Comparison of ENCODE assay signal across 7 mouse cellular contexts in the genomic region with DNA sequence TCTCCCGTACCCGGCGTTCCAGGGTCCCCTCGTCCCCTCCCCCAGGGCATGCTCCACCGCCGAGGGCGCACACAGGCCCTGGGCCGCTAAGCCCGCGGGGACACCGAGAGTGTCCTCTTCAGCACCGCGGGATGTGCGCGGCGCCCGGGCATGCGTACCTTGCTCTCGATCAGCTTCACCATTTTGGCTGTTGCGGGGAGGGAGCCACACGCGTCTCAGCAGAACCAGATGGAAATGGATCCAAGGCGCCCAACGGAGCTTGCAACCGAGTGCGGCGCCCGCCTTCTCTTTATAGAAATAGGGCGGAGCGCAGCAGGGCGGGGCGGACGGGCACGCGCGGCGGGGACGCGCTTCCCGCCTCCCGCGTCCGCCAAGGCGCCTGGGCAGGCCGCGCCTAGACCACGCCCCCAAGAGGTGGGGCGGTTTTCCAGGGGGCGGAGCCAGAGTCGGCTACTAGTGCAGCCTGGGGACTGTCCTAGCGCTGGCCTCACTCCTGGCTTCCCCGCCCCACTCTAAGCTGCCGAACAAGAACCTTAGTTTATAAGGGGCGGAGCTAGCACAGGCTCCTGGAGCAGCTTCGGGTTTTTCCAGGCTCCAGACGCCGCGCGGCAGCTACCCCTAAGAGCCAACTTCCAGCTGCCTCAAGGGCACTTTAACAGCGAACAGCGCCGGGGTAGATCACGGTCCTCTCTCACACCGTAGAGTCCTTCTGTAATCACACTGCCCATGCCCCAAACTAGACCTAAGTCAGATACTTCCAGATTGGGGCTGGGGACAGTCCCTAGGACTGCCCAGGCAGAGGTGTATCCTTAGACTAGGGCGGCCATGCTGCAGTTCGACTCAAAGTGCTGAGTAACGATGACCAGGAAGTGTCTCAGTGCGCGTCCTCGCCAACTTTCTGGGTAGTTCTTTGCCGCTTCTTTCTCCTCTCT. TPM values are rescaled to one million over a fixed set of nuclear protein-coding genes. Genes with fewer than 3 reads are reported as not detected.
A peak's percentile ranks its signal among the peaks of the same experiment; 100 is the strongest.
DNase-seq lines count a peak whose midpoint lies in the region; ATAC-seq lines count a peak whose summit lies in the region.

A gene (minus strand): TSS at position 383 of the 932 bp plus-strand sequence.

- H3K4me1 ChIP-seq in intestine, embryonic 15.5 days (replicated peaks): peaks cover 14% of the 10 kb centered on the region
- H3K4me1 ChIP-seq in midbrain, embryonic 10.5 days: peaks cover 33% of the 10 kb centered on the region

- peak; percentile 99 for DNase-seq in adrenal gland, adult 2 months
- DNase-seq in embryo, embryonic 11.5 days (ENCODE audit: low read depth, low spot score): peak; percentile 95
- DNase-seq in gastrocnemius, postnatal 36 days: peak; percentile 98 to 99
- DNase-seq in left cerebral cortex, postnatal 25 days (ENCODE audit: low spot score in 2 of 2): peak; percentile 94 to 97
- DNase-seq in midbrain, embryonic 10.5 days (ENCODE audit: low spot score): peak; percentile 99
- peak; percentile 96 for DNase-seq in right cerebral cortex, postnatal 4 days

- H3K4me2 ChIP-seq in intestine, embryonic 15.5 days (replicated peaks): peak within 1 kb of the TSS; percentile 75

- WGBS in intestine, embryonic 15.5 days: under 1% methylated on average over 71 of the region's 71 CpGs
- WGBS in midbrain, embryonic 10.5 days: under 1% methylated on average over 71 of the region's 71 CpGs

- no peaks in the 10 kb centered on the region for H3K9me3 ChIP-seq in intestine, embryonic 15.5 days
- H3K9me3 ChIP-seq in midbrain, embryonic 10.5 days (replicated peaks): peaks cover 3% of the 10 kb centered on the region; the same call in 1 of the 2 replicates

- ATAC-seq in intestine, embryonic 15.5 days: peak; percentile 97

- peak within 1 kb of the TSS; percentile 83 for H3K4me3 ChIP-seq in intestine, embryonic 15.5 days (replicated peaks)
- peak within 1 kb of the TSS; percentile 77 for H3K4me3 ChIP-seq in midbrain, embryonic 10.5 days

- intact Hi-C loops in gastrocnemius, postnatal 36 days (cut with DNase I): loop anchor here (5.0 kb wide), 1 partner anchor 121 kb away; no protein-coding TSS in a partner anchor
- intact Hi-C loops in left cerebral cortex, postnatal 25 days (cut with DNase I): loop anchor here (5.0 kb wide), 1 partner anchor 121 kb away; no protein-coding TSS in a partner anchor

- peaks cover 6% of the 10 kb centered on the region for H3K36me3 ChIP-seq in intestine, embryonic 15.5 days
- H3K36me3 ChIP-seq in midbrain, embryonic 10.5 days: peaks cover 35% of the 10 kb centered on the region

- H3K27ac ChIP-seq in intestine, embryonic 15.5 days: peak within 1 kb of the TSS; percentile 97
- H3K27ac ChIP-seq in midbrain, embryonic 10.5 days (replicated peaks): peak within 1 kb of the TSS; percentile 95

- peak within 1 kb of the TSS; percentile 72 for H3K9ac ChIP-seq in intestine, embryonic 15.5 days

- no peaks in the 10 kb centered on the region for H3K27me3 ChIP-seq in intestine, embryonic 15.5 days (replicated peaks)
- peaks cover 12% of the 10 kb centered on the region for H3K27me3 ChIP-seq in midbrain, embryonic 10.5 days (ENCODE audit: low read depth, poor library complexity, severe bottlenecking)

RNA-seq across cellular contexts. Expression of the gene that starts here (rescaled TPM):
- 100 to 1,000 TPM; 264 to 311 TPM for total RNA-seq in adrenal gland, adult 2 months (2021)
- 61.2 and 69.7 TPM in 2 replicates for polyA plus RNA-seq in adrenal gland, adult 2 months (2012; rRNA removed)
- total RNA-seq in gastrocnemius, postnatal 36 days (2021): 10 to 100 TPM; 62.8 to 67.2 TPM
- 632 and 657 TPM in 2 replicates for polyA plus RNA-seq in intestine, embryonic 15.5 days (2015; fragmentation: Nextera tagmentation; extraction: Ambion mirVana)
- total RNA-seq in left cerebral cortex, postnatal 25 days (2021): 100 to 1,000 TPM; 115 to 119 TPM
- polyA plus RNA-seq in midbrain, embryonic 10.5 days (2016; fragmentation: Nextera tagmentation; extraction: Ambion mirVana): 382 and 417 TPM in 2 replicates

Comparison
In these comparisons a context has a peak if more than half of its experiments do, and no peak if none do; other contexts are left out.
1. Peak in every context shown above with its lines: DNase-seq, ATAC-seq, H3K4me3 ChIP-seq and H3K27ac ChIP-seq.